Mouse (Mus musculus) MEL-GATA-1-ER (cell line): Measurements from ENCODE around the gene Papss1.

Experiments used
- DNase-seq: peaks from one replicate; pipeline ENCODE4 v3.0.0-alpha.2; 2012; ENCODE audit warnings: low read depth; ENCODE audit errors: extremely low read depth

Gene Papss1

DNA sequence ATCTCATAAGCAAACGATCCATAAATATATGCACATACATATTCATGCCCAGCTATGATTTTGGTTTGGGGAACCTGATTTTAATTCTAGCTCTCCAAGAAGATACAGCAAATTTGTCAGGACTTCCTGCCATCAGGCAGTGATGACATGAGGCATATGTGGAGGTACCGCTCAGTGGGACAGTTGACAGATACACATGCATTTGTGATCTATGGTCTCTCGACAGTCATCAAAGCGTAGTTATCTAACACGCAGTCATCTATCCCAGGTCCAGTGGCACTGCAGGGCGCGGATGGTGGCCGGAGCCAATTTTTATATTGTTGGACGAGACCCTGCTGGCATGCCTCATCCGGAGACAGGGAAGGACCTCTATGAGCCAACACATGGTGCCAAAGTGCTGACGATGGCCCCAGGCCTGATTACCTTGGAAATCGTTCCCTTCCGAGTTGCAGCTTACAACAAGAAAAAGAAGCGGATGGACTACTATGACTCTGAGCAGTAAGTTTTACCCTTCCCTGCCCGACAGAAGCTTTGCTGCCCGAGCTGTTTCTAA, 66.8 kb downstream of the Papss1 start:
- no peak for DNase-seq

DNA sequence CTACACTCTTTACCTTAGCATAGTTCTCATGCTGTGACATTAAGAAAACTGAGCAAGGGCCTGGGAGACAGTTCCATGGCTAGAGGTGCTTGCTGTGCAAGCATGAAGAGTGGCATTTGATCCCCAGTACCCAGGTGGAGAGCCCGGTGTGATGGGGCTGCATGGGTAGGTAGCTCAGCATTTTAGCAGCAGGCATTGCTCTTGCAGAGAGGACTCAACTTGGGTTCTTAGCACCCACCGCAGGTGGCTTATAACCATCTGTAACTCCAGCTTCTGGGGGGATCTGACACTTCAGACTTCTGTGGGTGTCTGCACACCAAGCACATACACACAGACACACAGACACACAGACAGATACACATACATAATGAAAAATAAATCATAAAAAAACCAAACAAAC, 69.5 kb downstream of the Papss1 start:
- no peak for DNase-seq

DNA sequence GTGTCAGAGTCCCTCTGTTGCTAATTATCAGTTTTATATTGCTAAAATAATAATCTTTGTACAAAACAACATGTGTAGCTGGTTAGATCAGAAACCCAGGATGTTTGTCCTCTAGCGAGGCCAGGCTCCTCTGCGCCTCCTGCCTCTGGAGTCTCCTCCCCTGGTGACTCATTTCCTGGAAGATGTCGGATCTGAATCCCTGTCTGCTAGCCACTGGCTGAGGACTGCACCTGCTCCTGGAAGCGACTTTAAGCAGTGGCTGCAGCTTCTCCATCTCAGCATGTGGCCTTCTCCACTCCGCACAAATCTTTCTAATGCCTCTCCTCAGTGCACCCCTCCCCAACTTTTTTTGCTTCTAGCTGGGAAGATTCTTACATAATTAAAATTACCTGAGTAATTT, 71.6 kb downstream of the Papss1 start:
- no peak for DNase-seq

DNA sequence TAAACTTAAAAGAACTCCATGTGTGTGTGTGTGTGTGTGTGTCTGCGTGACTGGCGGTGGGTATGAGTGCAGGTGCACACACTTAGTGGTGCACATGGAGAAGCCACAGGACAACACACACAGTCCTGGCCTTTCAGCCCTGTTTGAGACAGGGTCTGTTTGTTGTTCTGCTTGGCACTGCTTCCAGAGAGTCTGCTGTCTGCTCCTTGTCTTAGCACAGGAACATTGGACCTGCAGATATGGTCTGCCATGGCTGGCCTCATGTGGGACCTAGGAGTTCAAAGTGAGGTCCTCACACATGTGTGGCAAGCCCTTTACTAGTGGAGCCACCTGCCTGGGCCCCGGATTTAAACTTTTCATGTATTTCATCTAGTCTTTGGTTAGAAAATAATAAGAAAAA, 72.4 kb downstream of the Papss1 start:
- DNase-seq, result no peak

DNA sequence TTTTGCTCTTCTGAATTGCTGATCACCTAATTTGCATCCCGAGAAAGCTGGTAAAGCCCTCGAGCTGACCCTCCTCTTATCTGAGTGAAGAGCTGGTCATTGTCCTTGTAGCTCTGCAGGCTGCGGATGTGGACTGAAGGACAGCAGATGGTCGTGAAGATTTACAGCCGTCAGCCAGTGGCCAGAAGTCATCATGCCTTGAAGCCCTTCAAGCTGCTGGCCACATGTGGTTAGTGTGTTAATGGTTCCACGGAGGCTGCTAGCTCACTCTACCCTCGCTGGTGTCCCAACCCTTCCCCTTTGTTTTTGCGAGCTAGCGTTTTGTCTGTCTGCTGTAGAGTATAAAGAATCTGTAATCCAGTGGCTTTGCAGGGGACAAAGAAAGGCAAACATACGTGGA, 73.1 kb downstream of the Papss1 start:
- no peak for DNase-seq

DNA sequence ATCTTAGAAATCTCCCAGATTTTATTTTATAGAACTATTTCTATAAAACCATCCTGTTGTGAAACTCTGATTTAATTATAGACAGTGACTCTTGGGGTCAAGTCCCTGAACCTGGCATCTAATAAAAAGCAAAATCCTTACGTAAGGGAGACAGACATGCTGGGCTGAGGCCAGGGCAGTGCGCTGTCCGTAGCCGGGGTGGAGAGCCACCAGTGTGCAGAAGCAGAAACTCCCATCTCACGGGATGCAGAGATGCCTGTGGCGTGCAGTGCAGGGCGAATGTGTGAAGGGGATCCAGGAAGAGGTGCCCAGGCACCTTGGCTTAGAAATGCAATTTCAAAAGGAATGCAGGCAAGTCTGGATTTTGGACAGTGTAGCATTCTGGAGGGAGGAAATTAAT, 73.6 kb downstream of the Papss1 start:
- no peak for DNase-seq

DNA sequence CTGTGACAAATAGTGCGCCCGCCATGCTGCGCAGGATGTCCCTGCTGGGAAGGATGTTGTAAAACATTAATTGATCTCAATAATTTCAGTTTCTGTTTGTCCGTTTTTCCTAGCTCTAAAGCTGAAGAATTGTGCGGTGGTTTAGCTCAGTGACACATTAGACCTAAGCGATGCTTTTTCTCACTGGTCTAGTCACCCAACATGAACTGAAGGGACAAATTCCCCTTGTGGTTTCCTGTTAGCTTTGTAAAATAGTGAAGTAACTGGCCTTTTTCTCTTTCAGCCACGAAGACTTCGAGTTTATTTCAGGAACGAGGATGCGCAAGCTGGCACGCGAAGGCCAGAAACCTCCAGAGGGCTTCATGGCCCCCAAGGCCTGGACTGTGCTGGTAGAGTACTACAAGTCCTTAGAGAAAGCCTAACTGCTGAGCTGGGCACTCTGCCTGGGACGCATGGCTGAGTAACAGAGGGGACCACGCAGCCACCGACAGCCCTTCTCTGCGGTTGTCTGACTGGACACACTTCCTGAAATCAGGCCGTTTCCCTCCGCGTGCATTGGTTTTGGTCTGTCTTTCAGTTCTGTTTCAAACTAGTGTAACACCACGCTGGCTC, 78.2 kb downstream of the Papss1 start:
- DNase-seq, result no peak

DNA sequence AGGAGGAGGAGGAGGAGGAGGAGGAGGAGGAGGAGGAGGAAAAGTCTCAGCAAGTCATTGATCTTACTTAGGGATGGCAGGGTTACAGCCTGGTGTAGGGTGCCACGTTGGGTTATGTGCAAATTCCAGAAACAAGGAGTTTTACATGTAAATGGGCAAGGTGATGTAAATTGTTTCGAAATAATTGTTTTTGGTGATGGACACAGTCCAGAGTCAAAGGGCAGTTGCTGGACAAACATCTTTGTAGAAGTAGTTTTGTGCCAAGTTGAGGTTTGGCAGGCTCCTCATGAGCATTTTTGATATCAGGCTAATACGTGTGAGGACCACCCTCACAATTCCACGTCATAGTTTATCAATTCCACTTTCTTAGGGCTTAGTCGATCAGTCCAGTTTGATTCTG, 80.6 kb downstream of the Papss1 start:
- no peak for DNase-seq

DNA sequence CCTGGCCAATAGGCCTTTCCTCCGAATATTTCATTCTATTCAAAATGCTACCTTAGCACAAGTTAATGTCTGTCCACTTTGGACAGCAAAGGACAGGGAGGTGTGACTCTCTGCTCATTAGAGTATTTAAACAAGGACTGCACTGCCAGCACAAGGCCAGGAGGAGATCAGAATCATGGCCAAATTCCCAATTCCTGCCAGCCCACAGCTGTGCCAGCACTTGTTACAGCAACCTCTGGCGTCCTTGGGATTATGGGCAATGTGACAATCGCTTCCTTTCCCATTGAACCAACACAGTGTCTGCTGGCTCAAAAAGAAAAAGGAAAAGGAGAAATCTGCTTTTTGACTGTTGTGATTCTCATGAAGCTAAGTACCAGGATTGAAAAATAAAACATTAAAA, 89.8 kb downstream of the Papss1 start:
- DNase-seq, result no peak

DNA sequence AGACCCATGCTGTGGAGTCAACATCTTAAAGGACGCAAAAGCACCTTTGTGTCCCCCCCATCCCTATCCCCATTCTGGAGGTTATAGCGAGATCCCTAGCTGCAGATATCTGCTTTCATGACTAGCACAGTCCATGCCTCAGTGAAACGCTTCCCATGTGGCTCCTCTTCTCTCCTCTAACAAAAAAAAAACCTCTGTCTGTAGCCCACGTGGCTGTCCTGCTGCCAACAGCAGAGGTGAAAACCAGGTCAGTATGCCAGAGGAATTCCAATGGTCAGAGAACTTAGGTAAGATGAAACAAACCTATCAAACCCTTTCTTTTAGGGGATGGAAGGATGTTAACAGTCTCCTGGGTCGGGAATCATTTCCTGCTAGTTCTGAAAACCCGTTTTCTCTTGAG, 91.5 kb downstream of the Papss1 start:
- no peak for DNase-seq

DNA sequence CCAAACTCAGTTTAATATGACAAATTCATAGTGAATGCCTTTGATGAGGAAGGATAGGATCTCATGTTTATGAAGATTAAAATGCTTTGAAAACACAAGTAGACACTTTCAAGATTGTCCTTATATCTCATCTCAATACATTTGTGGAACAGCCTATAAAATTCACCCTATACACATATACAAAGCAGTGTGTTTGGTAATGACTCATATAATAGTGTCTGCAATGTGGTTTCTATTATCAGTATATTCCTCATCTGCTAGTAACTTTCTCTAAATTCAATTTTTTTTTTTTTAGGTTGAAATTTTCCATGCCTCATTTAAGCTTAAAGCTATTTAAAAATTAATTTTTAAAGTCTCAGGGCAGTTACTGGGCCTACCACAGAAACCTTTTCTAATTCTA, 95.6 kb downstream of the Papss1 start:
- DNase-seq, result no peak

DNA sequence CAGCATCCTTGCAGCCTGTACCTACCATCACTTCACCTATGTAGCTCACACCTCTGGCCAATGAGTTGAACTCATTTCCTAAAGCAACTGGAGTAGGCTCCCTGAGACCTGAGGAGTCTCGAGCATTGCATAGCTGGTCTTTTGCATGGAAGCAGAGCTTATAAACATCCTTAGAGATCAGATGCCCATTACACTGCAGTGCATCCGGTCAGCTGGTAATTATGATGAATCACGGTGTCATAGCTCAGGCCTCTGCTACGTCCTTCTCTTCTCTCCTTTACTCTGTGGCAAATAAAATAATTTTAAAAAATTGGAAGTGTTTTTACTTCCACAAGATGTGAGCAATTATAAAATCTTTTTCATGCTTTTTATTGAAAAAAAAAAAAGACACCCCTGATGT, 96.1 kb downstream of the Papss1 start:
- no peak for DNase-seq

DNA sequence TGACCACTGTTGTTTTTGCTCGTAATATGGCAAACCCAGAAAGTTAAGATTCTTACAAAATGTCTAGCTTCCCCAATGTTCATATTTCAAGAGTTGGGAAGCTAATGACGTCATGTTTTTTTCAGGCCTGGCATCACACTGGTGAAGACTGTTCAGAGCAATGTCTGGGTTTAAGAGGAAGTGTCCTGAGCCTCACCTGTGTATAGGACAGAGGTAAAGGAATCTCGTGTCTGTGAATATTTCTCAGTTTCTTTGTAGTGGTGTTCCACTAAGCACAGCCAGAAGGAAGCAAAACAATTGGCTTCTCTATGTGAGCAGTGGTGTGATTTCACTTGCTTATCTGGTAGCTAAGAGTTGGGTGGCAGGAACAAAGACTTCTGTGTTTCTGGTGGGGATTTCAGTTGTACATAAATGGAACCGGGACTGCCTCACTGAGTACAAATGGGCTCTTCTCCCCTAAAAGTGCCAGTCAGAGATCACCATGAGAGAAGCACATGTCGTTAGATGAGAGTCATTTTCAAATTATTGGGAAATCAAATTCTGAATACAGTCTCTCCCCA, 98.1 kb downstream of the Papss1 start:
- DNase-seq, result no peak

DNA sequence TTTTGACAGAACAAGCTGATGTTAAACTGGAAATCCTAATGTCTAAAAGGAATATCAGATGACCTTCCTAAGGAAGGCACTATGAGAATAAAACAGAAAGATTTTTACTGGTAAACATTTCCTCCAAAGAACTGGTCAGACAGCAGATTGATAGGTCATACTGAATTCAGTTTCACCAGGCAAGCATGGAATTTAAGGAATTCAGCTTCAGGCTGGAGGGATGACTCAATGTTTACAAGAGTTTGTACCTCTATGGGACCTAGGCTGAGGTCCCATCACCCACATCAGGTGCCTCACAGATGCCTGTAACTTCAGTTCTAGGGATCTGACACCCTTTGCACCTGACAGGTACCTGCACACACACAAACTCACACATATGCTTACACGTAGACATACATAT, 105.3 kb downstream of the Papss1 start:
- no peak for DNase-seq

DNA sequence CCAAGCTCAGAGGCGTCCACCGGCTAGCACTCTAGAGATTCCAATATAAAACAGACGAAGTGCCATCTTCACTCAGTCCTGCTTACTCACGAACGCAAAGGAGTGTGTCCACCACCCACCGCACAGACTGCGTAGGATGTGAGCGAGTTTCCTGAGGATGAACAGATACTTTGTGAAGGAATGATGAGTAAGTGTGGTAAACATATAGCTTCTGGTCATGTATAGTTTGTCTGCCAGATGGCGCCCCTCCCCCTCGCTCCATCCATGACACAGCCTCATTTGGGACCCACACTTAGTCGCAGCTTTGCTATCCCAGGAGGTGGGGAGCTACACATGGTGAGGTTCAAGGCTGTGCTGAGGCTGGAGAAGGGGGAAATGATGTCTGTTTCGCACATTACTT, 121.5 kb downstream of the Papss1 start:
- no peak for DNase-seq

DNA sequence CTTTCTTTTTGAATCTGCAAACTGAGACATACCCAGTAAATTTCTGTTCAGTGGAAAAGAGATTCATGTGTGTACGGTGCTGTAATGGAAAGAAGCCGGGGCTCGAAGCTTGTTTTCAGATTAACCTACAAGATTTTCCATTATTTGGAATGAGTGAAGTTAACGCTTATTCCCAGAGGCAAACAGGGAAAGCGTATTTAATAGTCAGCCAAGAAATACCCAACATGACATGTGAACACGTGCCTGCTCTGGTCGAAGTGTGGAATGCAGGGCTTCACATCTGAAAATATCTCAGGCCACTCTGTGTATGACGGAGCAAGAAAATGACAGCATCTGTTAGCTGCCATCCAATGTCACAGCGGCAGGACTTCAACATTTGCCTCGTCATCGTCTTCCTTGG, 125.4 kb downstream of the Papss1 start:
- DNase-seq, result no peak

DNA sequence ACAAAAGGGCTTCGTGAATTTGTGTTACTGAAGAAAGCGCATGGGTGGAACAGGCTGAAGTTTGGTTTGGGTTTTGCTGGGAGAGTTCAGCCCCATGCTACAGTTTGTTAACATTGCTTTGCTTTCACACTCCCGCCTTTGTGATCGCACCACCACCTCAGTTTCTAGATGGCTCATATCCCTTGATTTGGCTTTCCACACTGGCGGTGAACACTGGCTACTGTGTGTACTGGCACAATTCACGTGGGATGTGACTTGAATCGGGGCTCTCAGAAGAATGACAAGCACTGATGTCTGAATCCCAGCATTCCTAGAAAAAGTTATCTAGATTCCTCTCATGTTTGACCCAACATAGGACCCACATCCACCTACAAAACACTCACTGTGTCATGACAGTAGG, 126.0 kb downstream of the Papss1 start:
- no peak for DNase-seq

DNA sequence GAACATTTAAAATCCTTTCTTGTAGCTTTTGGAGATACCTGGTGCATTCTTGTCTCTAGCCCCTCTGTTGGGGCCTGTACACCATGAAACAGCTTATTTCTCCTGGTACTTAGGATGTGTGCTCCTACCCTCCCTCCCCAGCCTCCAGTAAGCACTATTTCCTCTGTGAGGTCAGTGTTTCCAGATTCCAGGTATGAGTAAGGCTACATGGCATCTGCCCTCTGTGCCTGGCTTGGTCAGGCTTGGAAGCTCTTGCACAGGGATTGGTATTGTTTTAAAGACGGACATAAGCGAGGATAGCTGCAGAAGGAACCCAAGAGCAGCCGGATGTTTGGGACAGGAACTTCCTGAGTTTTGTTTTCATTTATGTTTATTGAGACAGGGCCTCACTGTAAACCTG, 126.6 kb downstream of the Papss1 start:
- no peak for DNase-seq
